Mouse (Mus musculus) skeletal muscle tissue, adult 2 months (tissue): ENCODE measurements around the gene Rbm38.

Experiments
- DNase-seq: peaks from one replicate; pipeline ENCODE4 v3.0.0-alpha.2; 2012; ENCODE audit warnings: low read depth, low spot score

Gene Rbm38

DNA sequence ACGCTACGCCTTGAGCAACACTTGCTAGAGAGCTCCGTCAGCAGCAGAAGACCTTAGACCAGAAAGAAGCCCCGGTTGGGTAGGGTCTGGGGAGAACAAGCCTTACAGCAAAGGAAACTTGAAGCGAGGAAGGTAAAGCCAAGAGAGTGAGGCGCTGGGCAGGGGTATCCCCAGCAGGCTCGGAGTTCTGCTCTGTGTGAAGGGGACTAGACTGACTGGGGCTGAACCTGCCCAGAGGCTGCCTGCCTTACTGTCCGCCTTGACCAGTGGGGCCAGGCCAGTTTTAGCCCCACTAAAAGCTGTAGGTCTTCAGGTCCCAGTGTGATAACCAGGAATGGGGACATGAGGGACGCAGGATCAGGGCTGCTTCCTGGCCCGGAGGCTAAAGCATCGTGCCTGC, at the start of gene Rbm38:
Gene Rbm38, plus strand, starts transcription at position 69 of the 400 bp plus-strand sequence.
- no peak for DNase-seq

DNA sequence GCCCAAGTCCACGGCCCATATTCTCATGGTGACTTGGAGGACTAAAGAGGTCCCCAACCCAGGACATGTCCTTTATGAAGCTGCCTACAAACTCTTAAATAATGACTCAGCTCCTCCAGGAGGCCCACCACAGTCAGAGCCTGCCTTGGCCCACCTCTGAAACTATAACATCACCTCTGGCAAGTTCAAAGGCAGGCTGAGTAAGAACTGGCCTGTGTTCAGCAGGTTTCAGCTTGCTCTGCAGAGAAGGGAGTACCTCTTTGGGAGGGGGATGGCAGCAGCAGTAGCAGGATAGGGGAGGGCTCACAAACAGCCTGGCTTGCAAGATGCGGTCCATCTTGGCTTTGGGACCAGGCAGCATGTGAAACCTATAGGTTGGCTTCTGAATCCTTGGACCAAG, 48.4 kb upstream of the Rbm38 start:
- DNase-seq, result no peak

DNA sequence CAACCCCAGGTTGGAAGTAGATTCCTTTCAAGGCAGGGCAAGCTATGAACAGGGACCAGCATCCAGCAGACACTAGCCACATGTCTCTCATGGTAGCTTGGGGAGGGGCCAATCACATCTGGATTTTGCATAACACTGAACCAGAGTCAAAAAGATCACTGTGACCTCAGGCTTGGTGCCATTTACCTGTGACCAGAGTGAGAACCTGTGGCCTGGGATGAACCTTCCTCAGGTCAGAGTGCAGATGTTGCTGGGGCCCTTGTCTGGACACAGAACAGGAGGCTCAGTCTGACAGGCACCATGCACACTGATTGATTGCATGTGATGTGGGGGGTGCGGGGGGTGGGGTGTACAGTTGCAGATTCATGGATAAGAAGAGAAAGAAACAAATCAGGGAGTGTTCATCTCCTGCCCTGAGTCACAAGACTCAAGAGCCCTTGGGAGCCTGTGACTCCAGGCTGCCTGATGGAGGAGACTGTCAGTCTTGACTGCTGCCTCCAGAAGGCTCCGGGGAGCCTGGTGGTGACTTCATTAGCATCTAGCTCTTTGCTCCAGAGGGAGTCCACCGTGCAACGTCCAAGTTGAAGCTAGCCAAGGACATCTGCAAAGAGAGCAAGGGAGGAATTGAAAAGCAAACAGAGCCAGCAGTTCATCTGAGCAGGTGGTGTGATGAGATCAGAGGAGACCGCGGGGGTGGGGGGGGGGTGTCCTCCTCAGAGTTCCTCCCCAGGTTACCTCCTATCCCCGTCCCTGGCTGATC, 46.3 kb upstream of the Rbm38 start:
- peak; percentile 67 for DNase-seq

DNA sequence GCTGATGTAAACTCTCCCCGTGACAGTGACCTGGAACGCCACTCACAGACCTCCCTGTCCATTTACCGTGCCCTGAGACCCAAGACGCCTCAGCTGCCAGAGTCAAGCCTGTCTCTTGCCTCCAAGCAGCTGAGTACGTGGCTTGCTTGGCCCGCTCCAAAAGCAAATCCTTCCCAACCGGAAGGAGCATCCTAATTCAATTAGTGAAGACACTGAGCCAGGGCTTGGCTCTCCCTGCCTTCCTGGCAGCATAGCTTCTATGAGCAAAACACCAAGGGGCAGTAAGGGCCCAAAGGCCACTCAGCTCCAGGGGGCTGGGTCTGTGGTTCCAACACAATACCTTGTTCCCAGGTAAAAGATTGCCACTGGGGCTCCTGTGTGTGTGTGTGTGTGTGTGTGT, 45.6 kb upstream of the Rbm38 start:
- DNase-seq, result peak; percentile 38

DNA sequence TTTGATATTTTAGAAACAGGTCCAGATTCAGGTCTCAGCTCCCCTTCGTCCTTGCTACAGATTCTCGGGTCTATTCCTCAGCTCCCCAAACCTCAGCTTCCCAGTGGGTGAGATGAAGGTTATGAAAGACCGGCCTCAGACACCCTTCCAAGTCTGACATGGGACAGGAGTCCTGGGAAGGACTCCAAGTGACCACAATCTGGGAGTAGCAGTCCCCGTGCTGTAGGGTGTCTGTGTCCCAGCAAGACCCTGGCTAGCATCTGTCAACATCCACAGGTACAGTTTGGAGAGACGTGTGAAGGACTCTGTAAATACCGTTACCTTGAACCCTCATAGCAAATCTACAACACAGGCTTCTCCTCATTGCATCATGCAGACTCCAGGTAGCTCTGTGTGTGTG, 45.1 kb upstream of the Rbm38 start:
- no peak for DNase-seq

DNA sequence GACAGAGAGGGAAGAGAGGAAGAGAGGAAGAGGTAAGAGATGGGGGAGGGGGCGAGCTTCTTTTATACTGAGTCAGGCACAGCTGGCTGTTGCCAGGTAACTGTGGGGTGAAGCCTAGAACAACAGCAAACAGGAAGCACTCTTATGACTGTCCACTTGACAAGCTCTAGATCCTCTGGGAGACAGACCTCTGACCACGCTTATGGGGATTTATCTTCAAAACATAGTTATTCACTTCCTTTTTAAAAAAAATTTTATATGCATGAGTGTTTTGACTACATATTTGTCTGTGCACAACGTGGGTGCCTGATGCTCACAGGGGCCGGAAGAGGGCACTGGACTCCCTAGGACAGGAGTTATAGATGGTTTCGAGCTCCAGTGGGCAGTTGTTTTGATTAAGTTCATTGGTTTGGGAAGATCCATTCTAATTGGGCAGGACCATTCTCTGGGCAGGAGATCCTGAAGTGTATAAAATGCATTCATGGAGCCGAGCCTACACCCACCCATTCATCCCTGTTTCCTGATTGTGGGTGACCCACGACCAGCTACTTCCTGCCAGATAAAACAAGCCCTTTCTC, 43.5 kb upstream of the Rbm38 start:
- no peak for DNase-seq

DNA sequence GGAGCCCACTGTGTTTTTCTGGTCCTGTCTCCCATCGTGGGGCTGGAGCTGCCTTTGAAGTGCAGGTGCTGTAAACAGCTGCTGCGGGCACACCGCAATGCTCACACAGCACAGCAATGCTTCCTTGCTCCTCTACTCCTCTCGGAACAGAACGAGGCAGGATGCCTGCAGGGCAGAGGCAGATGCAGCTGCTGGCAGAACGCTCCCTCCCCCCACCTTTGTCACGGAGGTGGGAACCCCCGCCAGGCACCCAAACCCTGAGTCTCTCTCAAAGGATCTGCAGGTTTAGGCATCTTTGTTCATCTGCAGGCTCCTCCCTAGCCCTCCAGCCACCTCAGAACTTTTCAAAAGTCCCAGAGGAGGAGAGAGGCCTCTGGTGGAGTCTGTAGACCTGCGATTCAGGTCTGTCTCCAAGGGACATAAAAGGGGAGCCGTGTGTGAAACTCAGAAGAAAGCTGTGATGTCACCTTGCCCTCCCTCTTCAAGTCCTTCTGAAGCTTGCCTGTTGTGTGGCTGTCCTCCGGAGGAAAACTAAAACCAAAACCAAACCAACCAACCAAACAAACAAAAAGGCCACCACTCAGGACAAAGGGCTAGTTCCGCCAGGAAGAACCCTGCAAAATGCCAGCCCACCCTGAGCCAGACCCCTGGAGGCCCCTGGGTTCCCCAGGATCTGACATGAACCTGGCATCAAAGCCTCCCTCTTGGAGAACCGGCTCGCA, 42.7 kb upstream of the Rbm38 start, which contains the start of gene Spo11:
Gene Spo11, plus strand, starts transcription at position 292 of the 722 bp plus-strand sequence.
- DNase-seq, result no peak

DNA sequence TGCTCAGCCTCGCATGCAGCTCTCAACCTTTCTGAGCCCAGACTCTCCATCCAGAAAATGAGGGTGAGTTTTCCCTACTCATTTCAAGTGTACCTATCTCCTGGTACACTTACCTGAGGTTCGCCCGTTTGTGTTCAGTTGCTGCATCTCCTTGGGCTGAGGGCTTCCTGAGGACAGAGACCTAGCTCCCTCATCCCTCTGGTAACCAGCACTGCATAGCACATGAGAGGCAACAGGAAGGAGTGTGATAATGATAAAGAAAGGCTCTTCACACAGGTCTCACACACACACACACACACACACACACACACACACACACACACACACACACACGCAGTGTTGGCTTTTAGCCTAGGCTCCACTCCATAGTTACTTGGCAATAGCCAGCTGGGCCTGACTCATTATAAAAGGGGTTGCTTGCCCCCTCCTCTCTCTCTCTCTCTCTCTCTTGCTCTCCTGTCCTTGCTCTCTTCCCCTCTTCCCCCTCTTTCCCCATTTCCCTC, 42.1 kb upstream of the Rbm38 start:
- no peak for DNase-seq

DNA sequence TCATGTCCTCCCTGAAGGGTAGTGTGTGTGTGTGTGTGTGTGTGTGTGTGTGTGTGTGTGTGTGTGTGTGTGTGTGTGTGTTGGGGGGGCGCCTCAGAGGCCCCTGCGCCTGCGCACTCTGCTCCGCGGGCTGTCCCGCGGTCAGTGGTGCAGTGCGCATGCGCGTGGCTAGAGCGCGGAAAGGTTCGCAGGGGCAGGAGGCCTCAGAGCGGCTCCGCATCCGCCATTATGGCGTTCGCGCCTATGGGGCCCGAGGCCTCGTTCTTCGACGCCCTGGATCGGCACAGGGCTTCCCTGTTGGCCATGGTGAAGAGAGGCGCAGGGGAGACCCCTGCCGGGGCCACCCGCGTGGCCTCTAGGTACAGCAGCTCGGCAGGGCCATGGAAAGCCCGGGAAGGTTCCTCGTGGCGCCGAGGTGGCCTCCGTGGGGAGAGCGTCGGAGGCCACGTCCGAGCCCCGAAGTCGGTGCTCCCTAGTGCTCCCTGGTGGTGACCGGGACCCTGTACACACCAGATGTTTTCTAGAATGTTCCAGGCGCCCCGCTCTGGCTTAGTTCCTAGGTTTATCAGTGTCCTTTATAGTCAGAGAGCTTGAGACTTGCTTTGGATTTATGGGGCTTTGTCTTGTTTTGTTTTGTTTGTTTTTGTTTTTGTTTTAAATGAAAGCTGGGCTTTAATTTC, 40.5 kb upstream of the Rbm38 start:
- no peak for DNase-seq

DNA sequence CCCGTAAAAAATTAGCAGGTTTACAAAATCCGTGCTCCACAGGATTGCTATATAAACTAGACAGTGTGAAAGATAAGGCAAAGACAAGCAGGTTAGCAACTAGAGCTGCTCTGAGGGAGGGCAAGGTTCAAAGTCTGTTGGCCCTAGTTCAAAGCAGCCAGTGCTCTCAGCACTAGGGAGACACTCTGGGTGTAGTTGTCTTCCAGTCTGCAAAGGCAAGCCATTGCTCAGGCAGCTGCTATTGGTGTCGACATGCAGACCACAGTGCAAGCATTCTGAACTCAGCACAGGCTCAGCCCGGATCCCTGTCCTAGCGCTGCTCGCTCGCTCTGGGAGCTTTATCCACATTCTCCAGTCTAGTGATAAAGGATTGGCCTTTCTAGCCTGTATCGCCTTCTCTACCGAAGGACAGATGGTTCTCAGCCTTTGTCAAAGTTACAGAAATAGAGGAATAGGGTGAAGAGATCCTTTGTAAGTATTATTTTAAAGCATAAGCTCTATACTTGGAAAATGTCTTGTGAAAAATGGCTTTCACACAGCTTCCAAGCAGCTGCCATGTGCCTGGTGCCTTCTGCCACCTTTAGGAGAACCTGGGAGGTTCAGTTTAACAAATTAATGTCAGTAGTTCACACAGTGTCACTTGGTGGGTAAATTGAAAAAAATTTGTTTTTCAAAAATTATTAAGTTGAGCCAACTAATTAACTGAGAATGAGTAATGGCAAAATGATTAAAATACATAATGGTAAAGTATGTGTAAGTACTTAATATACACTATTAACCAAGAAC, 37.3 kb upstream of the Rbm38 start:
- no peak for DNase-seq

DNA sequence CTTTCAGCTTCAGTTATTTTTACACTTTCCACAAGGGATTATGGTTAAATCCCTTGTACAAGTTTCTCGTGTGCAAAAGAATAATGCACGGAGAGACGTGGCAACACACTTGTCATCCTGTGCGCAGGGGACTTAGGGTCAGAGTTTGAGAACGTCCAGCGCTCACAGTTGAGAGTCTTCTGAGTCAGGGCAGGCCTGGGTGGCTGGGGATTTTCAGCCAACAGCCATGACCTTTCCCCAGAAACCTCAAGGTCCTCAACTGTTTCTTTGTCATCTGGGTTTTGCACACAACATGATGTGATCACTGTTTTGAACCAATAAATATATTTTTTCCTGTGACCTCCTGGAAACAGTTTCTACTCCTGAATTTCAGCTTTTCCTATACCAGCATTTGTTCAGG, 30.1 kb upstream of the Rbm38 start:
- no peak for DNase-seq

DNA sequence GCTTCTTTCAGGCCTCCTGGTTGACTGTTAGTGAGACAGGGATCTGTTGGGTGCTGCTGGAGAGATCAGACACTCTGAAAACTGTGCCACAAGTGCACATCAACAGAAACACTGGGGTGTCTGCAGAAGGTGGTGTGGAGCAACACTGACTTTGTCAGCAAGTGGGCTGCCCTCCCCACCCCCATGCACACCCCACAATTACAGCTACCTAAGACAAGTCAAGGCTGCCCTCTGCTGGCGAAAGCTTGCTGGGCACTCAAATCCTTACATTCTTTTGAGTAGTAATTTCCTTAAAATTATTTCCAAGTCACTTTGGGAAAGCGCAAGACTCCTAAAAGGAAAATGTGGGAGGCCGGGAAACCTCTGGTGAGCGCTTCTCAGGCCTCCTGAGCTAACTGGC, 24.1 kb upstream of the Rbm38 start:
- no peak for DNase-seq

DNA sequence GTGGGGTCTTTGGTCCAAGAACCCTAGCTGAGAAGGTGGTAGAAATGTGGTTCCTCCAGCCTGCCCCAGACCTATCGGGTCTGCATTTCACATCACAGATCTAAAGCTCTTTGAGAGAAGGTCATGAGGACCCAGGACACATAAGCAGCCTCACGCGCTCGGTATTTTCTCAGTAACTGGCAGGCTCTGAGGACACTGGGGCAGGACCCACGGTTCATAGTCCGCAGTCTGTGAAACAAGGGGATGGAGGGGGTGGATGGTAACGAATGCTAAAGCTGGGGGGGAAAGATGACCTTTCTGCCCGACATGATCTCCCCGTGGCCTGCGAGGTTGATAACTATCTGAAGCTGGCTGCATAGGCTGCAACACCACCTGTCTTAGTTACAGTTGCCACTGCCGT, 22.6 kb upstream of the Rbm38 start:
- DNase-seq, result no peak

DNA sequence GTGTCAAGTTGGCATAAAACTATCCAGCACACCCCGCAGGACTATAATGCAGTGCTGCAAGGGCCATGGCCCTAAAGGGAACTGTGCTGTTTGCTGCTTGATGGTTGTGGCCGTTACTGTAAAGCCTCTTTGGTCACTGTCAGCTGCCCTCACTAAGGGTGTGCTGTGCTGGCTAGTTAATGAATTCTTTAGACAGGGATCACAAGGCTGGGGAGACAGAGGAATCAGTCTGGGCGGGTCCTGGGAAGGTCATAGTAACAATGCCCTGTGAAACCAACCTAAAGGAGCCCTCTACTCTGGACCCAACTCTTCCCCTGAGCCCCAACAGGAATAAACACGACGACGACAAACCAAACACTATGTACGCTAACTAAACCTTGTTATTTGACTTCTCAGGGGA, 21.8 kb upstream of the Rbm38 start:
- DNase-seq, result no peak

DNA sequence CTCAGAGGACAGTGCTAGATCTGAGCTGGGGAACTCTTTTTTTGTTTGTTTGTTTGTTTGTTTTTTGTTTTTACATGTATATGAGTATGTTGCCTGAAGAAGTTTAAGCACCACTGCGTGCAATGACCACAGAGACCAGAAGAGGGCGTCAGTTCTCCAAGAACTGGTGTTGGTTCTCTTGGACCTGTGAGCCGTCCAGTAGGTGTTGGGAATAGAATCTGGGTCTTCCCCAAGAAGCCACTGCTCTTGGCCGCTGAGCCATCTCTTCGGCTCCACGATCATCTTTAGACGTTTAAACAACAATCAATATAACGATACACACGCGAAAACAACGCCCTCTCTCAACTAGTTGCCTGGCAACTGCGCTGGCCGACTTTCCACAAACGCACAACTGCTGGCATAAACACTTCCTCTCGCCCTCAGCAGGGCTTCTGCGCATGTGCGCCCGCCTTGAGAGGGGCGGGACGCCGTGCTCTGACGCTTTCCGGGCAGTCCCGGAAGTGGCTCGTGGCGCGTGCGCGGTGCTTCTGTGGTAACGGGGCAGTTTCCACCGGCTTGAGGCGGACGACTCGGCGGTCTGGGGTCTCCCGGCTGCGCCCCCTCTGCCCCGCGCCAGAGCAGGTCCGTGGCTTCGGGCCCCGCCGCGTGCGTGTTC, 20.5 kb upstream of the Rbm38 start, which contains the start of gene Rae1:
Gene Rae1, plus strand, starts transcription at position 488 of the 655 bp plus-strand sequence.
- DNase-seq, result peak; percentile 98

DNA sequence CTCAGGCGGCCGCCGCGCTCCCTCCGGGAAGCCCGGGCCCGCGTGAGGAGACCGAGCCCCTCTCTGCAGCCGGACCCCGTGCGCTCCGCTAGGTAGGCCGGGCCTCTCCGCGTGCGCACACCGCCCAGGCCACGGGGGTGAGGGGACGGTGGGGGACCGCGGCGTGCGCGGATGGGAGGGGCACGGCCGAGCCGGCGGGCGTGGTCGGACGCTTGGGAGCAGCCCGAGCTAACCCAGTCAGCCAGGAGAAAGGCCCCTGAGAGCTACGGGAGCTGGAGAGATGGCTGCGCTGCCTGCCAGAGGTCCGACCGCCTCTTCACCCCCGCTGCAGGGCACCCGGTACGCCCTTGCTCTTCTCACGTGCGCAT, 20.0 kb upstream of the Rbm38 start:
- no peak for DNase-seq

DNA sequence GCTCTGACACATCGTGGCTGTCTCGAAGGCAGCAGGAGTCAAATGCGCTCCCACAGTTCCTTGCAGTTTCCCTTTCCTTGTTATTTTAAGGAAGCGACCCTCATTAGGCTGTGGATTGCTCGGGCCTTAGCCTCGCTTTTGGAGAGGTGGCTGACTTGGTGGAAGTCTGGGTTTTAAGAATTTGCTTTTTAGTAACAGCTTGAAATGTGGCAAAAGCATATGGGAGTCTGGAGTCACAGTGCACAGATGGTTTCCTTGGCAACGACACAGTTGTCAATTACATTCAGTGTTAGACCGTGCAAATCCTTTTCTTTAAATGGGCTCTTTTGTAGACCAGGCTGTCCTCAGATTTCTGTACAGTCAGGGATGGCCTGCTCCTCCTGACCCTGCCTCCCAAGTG, 19.4 kb upstream of the Rbm38 start:
- DNase-seq, result no peak

DNA sequence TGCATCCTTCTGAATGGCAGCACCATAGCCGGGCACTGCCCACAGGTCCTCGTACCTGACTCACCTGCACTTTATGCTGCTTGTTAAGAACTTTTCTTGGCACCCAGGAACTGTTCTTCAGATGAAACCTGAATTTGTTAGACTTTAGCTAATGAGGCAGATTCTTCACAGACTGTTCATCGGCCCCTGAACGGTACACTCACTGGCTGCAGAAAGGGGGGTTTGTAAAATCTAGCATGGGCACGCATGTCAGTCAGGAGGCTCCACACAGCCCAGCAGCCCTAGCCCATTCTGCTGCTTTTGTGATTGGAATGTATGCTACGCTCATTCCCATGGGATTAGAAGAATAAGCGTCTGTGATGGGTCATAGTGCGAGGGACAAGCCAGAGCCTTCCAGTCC, 16.6 kb upstream of the Rbm38 start:
- no peak for DNase-seq

DNA sequence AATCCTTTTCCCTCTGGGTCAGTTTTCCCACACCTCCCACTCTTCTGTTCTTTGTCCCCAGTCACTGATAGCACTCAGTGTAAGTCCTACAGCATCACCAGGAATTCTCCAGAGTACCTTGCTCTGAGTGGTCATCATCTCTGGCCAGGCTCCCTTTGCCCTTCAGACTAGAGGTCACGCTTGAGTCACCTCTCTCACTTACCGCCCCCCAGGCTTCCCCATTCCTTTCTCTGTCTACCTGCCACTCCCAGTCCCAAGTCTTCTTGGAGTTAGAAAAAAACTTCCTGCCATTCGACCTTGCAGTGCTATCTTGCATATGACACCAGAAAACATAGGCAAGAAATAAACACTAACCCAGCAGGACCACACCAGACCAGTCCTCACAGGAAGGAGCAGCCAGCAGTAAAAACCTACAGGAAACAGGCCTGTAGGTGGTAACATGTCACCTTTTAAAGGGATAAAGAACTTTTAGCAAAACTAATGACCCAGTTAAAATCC, 10.0 kb upstream of the Rbm38 start:
- no peak for DNase-seq

DNA sequence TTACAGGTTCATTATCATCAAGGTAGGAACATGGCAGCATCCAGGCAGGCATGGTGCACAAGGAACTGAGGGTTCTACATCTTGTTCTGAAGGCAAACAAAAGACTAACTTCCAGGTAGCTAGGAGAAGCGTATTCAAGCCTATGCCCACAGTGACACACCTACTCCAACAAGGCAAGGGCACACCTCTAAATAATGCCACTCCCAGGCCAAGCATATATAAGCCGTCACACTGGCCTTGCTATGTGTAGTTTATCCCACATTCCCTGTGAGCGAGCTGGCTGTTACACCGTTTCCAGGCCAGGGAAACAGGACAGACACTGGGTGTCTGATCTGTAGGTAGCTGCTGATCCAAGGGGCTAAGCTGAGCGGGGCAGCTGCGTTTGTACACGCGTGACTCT, 8.9 kb upstream of the Rbm38 start:
- no peak for DNase-seq
